In the genomic region with DNA sequence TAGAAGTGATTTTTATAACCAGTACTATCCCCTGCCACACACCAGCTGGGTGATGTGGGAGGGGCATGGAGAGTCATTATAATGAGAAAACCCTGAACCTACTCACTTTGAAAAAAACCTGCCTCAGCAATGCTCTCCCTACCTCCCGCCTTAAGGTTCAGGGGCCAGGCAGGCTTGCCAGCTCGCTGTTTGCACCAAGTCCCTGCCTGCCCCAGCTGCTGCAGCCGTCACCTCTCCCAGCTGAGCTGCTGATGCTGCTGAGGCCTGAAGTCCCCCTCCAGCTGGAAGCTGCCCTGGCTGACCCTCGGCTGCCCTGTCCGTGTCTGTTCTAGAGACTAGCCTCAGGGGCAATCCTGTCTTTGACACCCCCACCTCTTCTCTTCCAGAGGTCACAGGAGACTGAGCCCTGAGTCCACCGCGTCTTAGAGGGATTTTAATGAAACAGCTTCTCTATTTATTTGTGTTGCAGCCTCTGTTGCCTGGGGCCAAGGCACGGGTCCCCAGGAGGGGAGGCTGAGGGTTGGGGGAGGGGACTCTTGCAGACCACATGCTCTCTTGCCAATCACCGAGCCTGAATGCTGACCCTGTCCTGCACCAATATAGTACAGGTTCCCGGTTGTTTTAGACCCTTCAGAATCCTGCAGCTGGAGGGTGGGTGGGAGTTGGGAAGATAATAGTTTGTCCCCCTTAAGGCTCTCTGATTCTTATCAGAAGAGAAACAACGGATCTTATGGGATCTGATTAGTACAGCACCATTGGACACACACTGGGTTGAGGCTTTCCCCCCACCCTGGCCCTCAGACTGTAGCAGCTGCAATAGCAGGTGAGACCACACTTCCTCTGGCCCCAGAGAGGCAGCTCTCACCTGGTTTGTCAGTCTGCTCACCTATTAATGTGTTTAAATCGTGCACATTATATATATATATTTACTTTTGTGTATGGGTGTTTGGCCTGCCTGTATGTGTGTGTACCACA, we compare ENCODE assay signal across 8 mouse cellular contexts.
A peak's percentile ranks its signal among the peaks of the same experiment; 100 is the strongest.
DNase-seq lines count a peak whose midpoint lies in the region; ATAC-seq and TF ChIP-seq lines count a peak whose summit lies in the region.

No protein-coding gene starts in this region.

- DNase-seq in embryo, embryonic 11 days = peak; percentile 84
- peak; percentile 51 to 75 for DNase-seq in kidney, postnatal 25 days
- no peak for DNase-seq in adrenal gland, adult 2 months
- no peak for DNase-seq in right cerebral cortex, postnatal 4 days

- 12% methylated on average over 12 of the region's 12 CpGs for WGBS in heart, embryonic 11.5 days (ENCODE audit: insufficient replicate concordance)
- WGBS in stomach, embryonic 15.5 days = 22% methylated on average over 12 of the region's 12 CpGs

- TF ChIP-seq EP300 in ES-Bruce4 (IDR thresholded peaks at IDR 0.05; ENCODE audit: insufficient read depth, low read depth, low read length) = no peak

- 0 out of 2 replicates have a peak overlapping the region, but pooled peaks have one; percentile 4 for H3K4me2 ChIP-seq in heart, embryonic 11.5 days
- no peak overlapping the region for H3K4me2 ChIP-seq in stomach, embryonic 15.5 days

- no peak for TF ChIP-seq CTCF in ES-Bruce4 (IDR thresholded peaks at IDR 0.05; ENCODE audit: low read depth, low read length)

- H3K4me1 ChIP-seq in ES-Bruce4 (ENCODE audit: control insufficient read depth, insufficient read depth, low read length) = no peaks in the 10 kb centered on the region
- peaks cover 3% of the 10 kb centered on the region; the same call in 1 of the 2 replicates for H3K4me1 ChIP-seq in heart, embryonic 11.5 days (ENCODE audit: control insufficient read depth, insufficient read depth, low read length)
- H3K4me1 ChIP-seq in stomach, embryonic 15.5 days = peaks cover 6% of the 10 kb centered on the region

- no peak for TF ChIP-seq POLR2A in ES-Bruce4 (IDR thresholded peaks at IDR 0.05; ENCODE audit: insufficient read depth, low read length)

- peaks cover 5% of the 10 kb centered on the region for H3K9me3 ChIP-seq in ES-Bruce4 (replicated peaks; ENCODE audit: control insufficient read depth, insufficient read depth, low read length, poor library complexity, severe bottlenecking)
- H3K9me3 ChIP-seq in heart, embryonic 11.5 days (replicated peaks; ENCODE audit: control insufficient read depth, low read length) = no peaks in the 10 kb centered on the region
- H3K9me3 ChIP-seq in stomach, embryonic 15.5 days = no peaks in the 10 kb centered on the region

- no peak for ATAC-seq in heart, embryonic 11.5 days (replicated peaks; ENCODE audit: insufficient number of reproducible peaks, low FRiP score, low TSS enrichment)
- peak; percentile 31; the same call in 1 of the 2 replicates for ATAC-seq in stomach, embryonic 15.5 days (ENCODE audit: insufficient read depth, low FRiP score, low read depth)
- no peak for ATAC-seq in megakaryocyte-erythroid progenitor cell, adult 5-6 weeks (replicated peaks; ENCODE audit: low FRiP score, low TSS enrichment, poor library complexity, severe bottlenecking)

- H3K27ac ChIP-seq in ES-Bruce4 (ENCODE audit: insufficient read depth, low read length) = peak overlapping the region; percentile 5
- H3K27ac ChIP-seq in heart, embryonic 11.5 days (ENCODE audit: low read depth, low read length) = no peak overlapping the region
- H3K27ac ChIP-seq in stomach, embryonic 15.5 days = no peak overlapping the region

- no peak overlapping the region for H3K4me3 ChIP-seq in ES-Bruce4 (ENCODE audit: low read depth, low read length)
- no peak overlapping the region for H3K4me3 ChIP-seq in heart, embryonic 11.5 days (ENCODE audit: low read depth, low read length)
- H3K4me3 ChIP-seq in stomach, embryonic 15.5 days (replicated peaks) = no peak overlapping the region

- no peak overlapping the region for H3K9ac ChIP-seq in ES-Bruce4 (ENCODE audit: low read depth, poor library complexity, severe bottlenecking)
- H3K9ac ChIP-seq in heart, embryonic 11.5 days (ENCODE audit: low read depth, low read length) = no peak overlapping the region
- H3K9ac ChIP-seq in stomach, embryonic 15.5 days = no peak overlapping the region

- no peaks in the 10 kb centered on the region for H3K36me3 ChIP-seq in ES-Bruce4 (ENCODE audit: control insufficient read depth, insufficient read depth, low read length, poor library complexity, severe bottlenecking)
- H3K36me3 ChIP-seq in heart, embryonic 11.5 days (ENCODE audit: control insufficient read depth, insufficient read depth, low read length) = no peaks in the 10 kb centered on the region
- H3K36me3 ChIP-seq in stomach, embryonic 15.5 days = no peaks in the 10 kb centered on the region

- H3K27me3 ChIP-seq in ES-Bruce4 (ENCODE audit: control insufficient read depth, insufficient read depth, low read length, poor library complexity, severe bottlenecking) = no peaks in the 10 kb centered on the region
- no peaks in the 10 kb centered on the region for H3K27me3 ChIP-seq in heart, embryonic 11.5 days (ENCODE audit: control insufficient read depth, insufficient read depth, low read length)
- H3K27me3 ChIP-seq in stomach, embryonic 15.5 days (replicated peaks) = no peaks in the 10 kb centered on the region

Comparison
In these comparisons a context has a peak if more than half of its experiments do, and no peak if none do; other contexts are left out.
1. DNase-seq: peak in embryo, embryonic 11 days (single experiment) and kidney, postnatal 25 days (2 of 2); none in adrenal gland, adult 2 months (single experiment) and right cerebral cortex, postnatal 4 days (single experiment).